Mouse (Mus musculus) CH12.LX (cell line): Measurements from ENCODE around the gene Tmem273. TPM values are rescaled to one million over a fixed set of nuclear protein-coding genes. Genes with fewer than 3 reads are reported as not detected.

Experiments
- DNase-seq: peaks from one replicate; pipeline ENCODE4 v3.0.0-alpha.2; 2013; ENCODE audit errors: extremely low read depth
- H3K27ac ChIP-seq: 2 replicates; pipeline ENCODE4 v1.5.1; 2012; ENCODE audit warnings: low read depth, mild to moderate bottlenecking, control low read depth, moderate library complexity; ENCODE audit not compliant: insufficient read depth
- H3K27me3 ChIP-seq: replicated peaks from 2 replicates; pipeline ENCODE3; 2012; ENCODE audit warnings: inconsistent platforms
- H3K36me3 ChIP-seq, 2 experiments: replicated peaks in 1 of 2; 2 replicates each; pipeline versions ENCODE3 to v1.6.1; 2012; ENCODE audit warnings: inconsistent platforms in 1 of 2, low read length in 1 of 2, mild to moderate bottlenecking in 1 of 2, mixed read lengths in 1 of 2, moderate library complexity in 1 of 2; ENCODE audit not compliant: control insufficient read depth in 1 of 2, insufficient read depth in 1 of 2
- H3K4me1 ChIP-seq, 2 experiments: 2 replicates each; pipeline ENCODE4 v1.6.1; 2012; ENCODE audit warnings: inconsistent platforms in 1 of 2, moderate library complexity in 1 of 2; ENCODE audit not compliant: insufficient read depth in 2 of 2, control insufficient read depth in 1 of 2
- H3K4me2 ChIP-seq: 2 replicates; pipeline ENCODE4 v1.6.1; 2012; ENCODE audit warnings: low read depth, mild to moderate bottlenecking, control low read depth; ENCODE audit not compliant: poor library complexity, insufficient read depth, severe bottlenecking
- H3K4me3 ChIP-seq, 3 experiments: fragments of 150-350 bp in 1 of 3; sonication (generic) in 1 of 3; replicated peaks in 1 of 3; 2 replicates each; pipeline versions ENCODE3 to v1.5.1; 2011 to 2012; ENCODE audit warnings: low read depth in 2 of 3, low read length in 2 of 3, mild to moderate bottlenecking in 2 of 3, moderate library complexity in 2 of 3, control low read depth in 1 of 3, improper control_type of control experiment in 1 of 3, inconsistent platforms in 1 of 3, mixed read lengths in 1 of 3; ENCODE audit not compliant: poor library complexity in 1 of 3
- H3K79me2 ChIP-seq: replicated peaks from 2 replicates; pipeline ENCODE4 v1.6.1; 2012; ENCODE audit warnings: mild to moderate bottlenecking, moderate library complexity; ENCODE audit not compliant: control insufficient read depth, poor library complexity, insufficient read depth, severe bottlenecking; ENCODE audit errors: extremely low read depth
- H3K9ac ChIP-seq: 2 replicates; pipeline ENCODE4 v1.6.1; 2012; ENCODE audit warnings: low read depth, mild to moderate bottlenecking, control low read depth, moderate library complexity; ENCODE audit not compliant: insufficient read depth
- H3K9me3 ChIP-seq: replicated peaks from 2 replicates; pipeline ENCODE3; 2012; ENCODE audit warnings: low read length, inconsistent platforms, mixed read lengths
- BHLHE40 ChIP-seq: IDR thresholded peaks from 2 replicates; pipeline ENCODE4 v1.6.1; 2011; ENCODE audit warnings: mild to moderate bottlenecking, low read depth, low read length, improper control_type of control experiment
- CHD2 ChIP-seq: IDR thresholded peaks from 2 replicates; pipeline ENCODE4 v1.6.1; 2011; ENCODE audit warnings: low read length, improper control_type of control experiment
- CTCF ChIP-seq, 2 experiments: IDR thresholded peaks in 1 of 2; conservative IDR thresholded peaks in 1 of 2; 2 replicates each; pipeline ENCODE4 v1.5.1; 2011 to 2012; ENCODE audit warnings: low read depth in 2 of 2, low read length in 2 of 2, improper control_type of control experiment in 1 of 2, inconsistent platforms in 1 of 2, mild to moderate bottlenecking in 1 of 2, moderate library complexity in 1 of 2
- E2F4 ChIP-seq: IDR thresholded peaks from 2 replicates; pipeline ENCODE4 v1.6.1; 2011; ENCODE audit warnings: low read depth, low read length, improper control_type of control experiment; ENCODE audit not compliant: insufficient replicate concordance
- EP300 ChIP-seq: IDR thresholded peaks from 2 replicates; pipeline ENCODE4 v1.6.1; 2011; ENCODE audit warnings: low read length, improper control_type of control experiment
- GABPA ChIP-seq: IDR thresholded peaks from 2 replicates; pipeline ENCODE4 v1.6.1; 2012; ENCODE audit warnings: low read depth, low read length, improper control_type of control experiment, inconsistent platforms; ENCODE audit not compliant: insufficient replicate concordance
- HCFC1 ChIP-seq: IDR thresholded peaks from 2 replicates; pipeline ENCODE4 v1.6.1; 2012; ENCODE audit warnings: low read depth, mild to moderate bottlenecking, inconsistent platforms, low read length, improper control_type of control experiment
- IRF4 ChIP-seq: IDR thresholded peaks from 2 replicates; pipeline ENCODE4 v1.6.1; 2014; ENCODE audit warnings: low read depth, mild to moderate bottlenecking, inconsistent platforms, low read length, improper control_type of control experiment
- JUN ChIP-seq: IDR thresholded peaks from 2 replicates; pipeline ENCODE4 v1.6.1; 2011; ENCODE audit warnings: low read depth, mild to moderate bottlenecking, low read length, improper control_type of control experiment, moderate library complexity; ENCODE audit not compliant: insufficient read depth
- KAT2A ChIP-seq: IDR thresholded peaks from 2 replicates; pipeline ENCODE4 v1.6.1; 2012; ENCODE audit warnings: low read length, improper control_type of control experiment, inconsistent platforms; ENCODE audit not compliant: insufficient replicate concordance
- MAZ ChIP-seq: IDR thresholded peaks from 2 replicates; pipeline ENCODE4 v1.6.1; 2012; ENCODE audit warnings: low read depth, mild to moderate bottlenecking, inconsistent platforms, low read length, improper control_type of control experiment, moderate library complexity
- MEF2A ChIP-seq: IDR thresholded peaks from 2 replicates; pipeline ENCODE4 v1.6.1; 2014; ENCODE audit warnings: low read depth, mild to moderate bottlenecking, inconsistent platforms, low read length, improper control_type of control experiment, borderline replicate concordance
- MXI1 ChIP-seq: IDR thresholded peaks from 2 replicates; pipeline ENCODE4 v1.6.1; 2011; ENCODE audit warnings: mild to moderate bottlenecking, low read depth, low read length, improper control_type of control experiment
- MYC ChIP-seq: IDR thresholded peaks from 2 replicates; pipeline ENCODE4 v1.6.1; 2011; ENCODE audit warnings: low read depth, mild to moderate bottlenecking, improper control_type of control experiment, low read length
- PAX5 ChIP-seq: IDR thresholded peaks from 2 replicates; pipeline ENCODE4 v1.6.1; 2012; ENCODE audit warnings: low read length, inconsistent platforms, mixed read lengths
- POLR2A ChIP-seq: IDR thresholded peaks from 2 replicates; pipeline ENCODE4 v1.6.1; 2011; ENCODE audit warnings: low read depth, mild to moderate bottlenecking, improper control_type of control experiment, low read length
- RCOR1 ChIP-seq: conservative IDR thresholded peaks from 2 replicates; pipeline ENCODE4 v1.6.1; 2012; ENCODE audit warnings: low read depth, mild to moderate bottlenecking, inconsistent platforms, low read length, improper control_type of control experiment
- TBP ChIP-seq: conservative IDR thresholded peaks from 2 replicates; pipeline ENCODE4 v1.6.1; 2011; ENCODE audit warnings: low read depth, low read length, improper control_type of control experiment
- TCF12 ChIP-seq: IDR thresholded peaks from 2 replicates; pipeline ENCODE4 v1.6.1; 2014; ENCODE audit warnings: low read depth, mild to moderate bottlenecking, inconsistent platforms, low read length, improper control_type of control experiment
- USF2 ChIP-seq: conservative IDR thresholded peaks from 2 replicates; pipeline ENCODE4 v1.6.1; 2011; ENCODE audit warnings: low read depth, low read length, improper control_type of control experiment
- ZC3H11A ChIP-seq: IDR thresholded peaks from 2 replicates; pipeline ENCODE4 v1.6.1; 2012; ENCODE audit warnings: low read depth, mild to moderate bottlenecking, inconsistent platforms, low read length, improper control_type of control experiment
- ZKSCAN1 ChIP-seq: IDR thresholded peaks from 2 replicates; pipeline ENCODE4 v1.6.1; 2012; ENCODE audit warnings: low read depth, inconsistent platforms, low read length, improper control_type of control experiment, borderline replicate concordance
- ZMIZ1 ChIP-seq: IDR thresholded peaks from 2 replicates; pipeline ENCODE4 v1.6.1; 2012; ENCODE audit warnings: low read depth, mild to moderate bottlenecking, inconsistent platforms, low read length, improper control_type of control experiment
- dilution Hi-C: fragments of 300-500 bp; cut with MboI; formaldehyde crosslinking; loops from 2 replicates; pipeline ENCODE4 v1.14.3; 2020; ENCODE audit warnings: low sequenced_read_pairs; ENCODE audit not compliant: extremely low pct_unique_long_range_greater_than_20kb, extremely low pct_ligation_motif_present
- in situ Hi-C: fragments of 300-500 bp; cut with MboI; formaldehyde crosslinking; loops from 3 replicates; pipeline ENCODE4 v1.14.3; 2019; ENCODE audit warnings: low sequenced_read_pairs, low pct_ligation_motif_present, low pct_unique_long_range_greater_than_20kb, mixed read lengths
- polyA plus RNA-seq: library from polyadenylated mRNA; unstranded; fragments of >175 nt; gene quantifications from 2 replicates; pipeline ENCODE4 v1.2.1, GENCODE M21; 2012; ENCODE audit warnings: low read depth; ENCODE audit not compliant: insufficient read length
- total RNA-seq, 2 experiments: library from RNA; depleted of rRNA; stranded (reverse); fragments of 300-350 nt in 1 of 2; fragments of >200 nt in 1 of 2; gene quantifications; 2 replicates each; pipeline ENCODE4 v1.2.3; 2012 to 2014

Tmem273 gene
- total and polyA plus RNA-seq, 3 experiments, result 0.94 TPM; not detected in 2

DNA sequence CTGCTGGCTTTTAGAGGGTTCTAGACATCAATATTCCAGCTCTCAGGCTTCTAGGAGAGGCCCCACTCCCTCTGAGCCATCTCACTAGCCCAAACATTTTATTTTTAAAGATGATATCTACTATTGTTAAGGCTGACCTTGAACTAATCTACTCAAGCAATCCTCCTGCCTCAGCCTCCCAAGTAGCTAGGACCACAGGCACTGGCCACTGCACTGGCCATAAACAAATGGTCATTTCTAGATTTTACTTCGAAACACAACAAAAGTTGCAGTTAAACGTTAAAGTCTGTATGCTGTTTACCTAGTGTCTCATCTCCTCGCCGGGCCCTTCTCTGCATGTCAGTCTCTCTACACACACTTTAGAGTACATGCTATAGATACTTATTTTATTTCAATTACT is 68.3 kb downstream of the Tmem273 start:
- in situ Hi-C loops (no loop called here), dilution Hi-C loops (no loop called here)

DNA sequence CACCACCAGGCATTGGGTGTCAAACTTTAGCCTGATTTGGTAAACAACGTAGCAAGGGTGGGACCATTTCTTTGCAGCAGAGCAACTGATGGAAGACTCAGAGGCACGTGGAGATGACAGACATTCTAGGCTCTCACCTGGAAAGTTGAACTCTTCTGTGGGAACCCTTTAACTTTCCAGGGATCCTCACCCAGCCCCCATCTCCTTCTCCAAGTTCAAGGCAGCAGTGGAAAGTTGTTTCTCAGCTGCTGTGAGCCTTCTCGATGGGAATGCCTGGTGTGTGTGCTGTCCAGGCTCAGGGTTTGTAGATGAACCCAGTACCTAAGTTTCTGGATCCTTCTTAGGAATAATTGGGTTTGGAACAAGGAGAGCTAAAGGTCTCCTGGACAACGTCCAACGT is 70.5 kb downstream of the Tmem273 start:
- in situ Hi-C loops, result no loop called here
- no peak overlapping the region for H3K4me3 ChIP-seq

More for the DNA sequence above, 68.3 kb downstream of the Tmem273 start:
- H3K36me3 ChIP-seq, result no peaks in the 10 kb centered on the region
- no peak for TF ChIP-seq JUN
- TF ChIP-seq ZKSCAN1, result no peak
- no peak for TF ChIP-seq E2F4
- TF ChIP-seq ZC3H11A, result no peak
- no peak for TF ChIP-seq POLR2A
- no peak for TF ChIP-seq KAT2A
- no peak for TF ChIP-seq MAZ
- TF ChIP-seq ZMIZ1, result no peak
- TF ChIP-seq BHLHE40, result no peak
- no peak for TF ChIP-seq MXI1
- TF ChIP-seq CHD2, result no peak
- TF ChIP-seq TCF12, result no peak
- TF ChIP-seq CTCF (conservative IDR thresholded peaks at IDR 0.05 in 1 of 2, IDR thresholded peaks at IDR 0.05 in 1 of 2; ENCODE audit: low read depth in 2 of 2, low read length in 2 of 2), result no peak
- no peak for TF ChIP-seq USF2
- TF ChIP-seq IRF4, result no peak
- DNase-seq, result no peak
- no peaks in the 10 kb centered on the region for H3K27me3 ChIP-seq
- no peak overlapping the region for H3K9ac ChIP-seq
- H3K4me1 ChIP-seq, result no peaks in the 10 kb centered on the region
- H3K79me2 ChIP-seq, result no peaks in the 10 kb centered on the region
- H3K9me3 ChIP-seq, result no peaks in the 10 kb centered on the region
- no peak overlapping the region for H3K27ac ChIP-seq
- H3K4me3 ChIP-seq, result no peak overlapping the region
- no peak overlapping the region for H3K4me2 ChIP-seq

More for the DNA sequence above, 70.5 kb downstream of the Tmem273 start:
- Histone ChIP-seq H3K27ac (no peak overlapping the region), H3K9ac (no peak overlapping the region), H3K27me3 (no peaks in the 10 kb centered on the region), H3K36me3 (no peaks in the 10 kb centered on the region), H3K79me2 (no peaks in the 10 kb centered on the region), H3K4me1 (peaks cover 5 to 8% of the 10 kb centered on the region in 2 experiments), H3K4me2 (no peak overlapping the region), H3K9me3 (no peaks in the 10 kb centered on the region)
- TF ChIP-seq IRF4, result no peak
- no peak for TF ChIP-seq MEF2A
- TF ChIP-seq HCFC1, result no peak
- no peak for TF ChIP-seq PAX5
- TF ChIP-seq RCOR1, result no peak
- TF ChIP-seq JUN, result no peak
- TF ChIP-seq ZMIZ1, result no peak
- TF ChIP-seq GABPA, result no peak
- TF ChIP-seq MYC, result no peak
- TF ChIP-seq TBP, result no peak
- TF ChIP-seq EP300, result no peak
- DNase-seq, result no peak
- dilution Hi-C loops, result no loop called here
